7 mouse cellular contexts compared by ENCODE assay signal in the genomic region with DNA sequence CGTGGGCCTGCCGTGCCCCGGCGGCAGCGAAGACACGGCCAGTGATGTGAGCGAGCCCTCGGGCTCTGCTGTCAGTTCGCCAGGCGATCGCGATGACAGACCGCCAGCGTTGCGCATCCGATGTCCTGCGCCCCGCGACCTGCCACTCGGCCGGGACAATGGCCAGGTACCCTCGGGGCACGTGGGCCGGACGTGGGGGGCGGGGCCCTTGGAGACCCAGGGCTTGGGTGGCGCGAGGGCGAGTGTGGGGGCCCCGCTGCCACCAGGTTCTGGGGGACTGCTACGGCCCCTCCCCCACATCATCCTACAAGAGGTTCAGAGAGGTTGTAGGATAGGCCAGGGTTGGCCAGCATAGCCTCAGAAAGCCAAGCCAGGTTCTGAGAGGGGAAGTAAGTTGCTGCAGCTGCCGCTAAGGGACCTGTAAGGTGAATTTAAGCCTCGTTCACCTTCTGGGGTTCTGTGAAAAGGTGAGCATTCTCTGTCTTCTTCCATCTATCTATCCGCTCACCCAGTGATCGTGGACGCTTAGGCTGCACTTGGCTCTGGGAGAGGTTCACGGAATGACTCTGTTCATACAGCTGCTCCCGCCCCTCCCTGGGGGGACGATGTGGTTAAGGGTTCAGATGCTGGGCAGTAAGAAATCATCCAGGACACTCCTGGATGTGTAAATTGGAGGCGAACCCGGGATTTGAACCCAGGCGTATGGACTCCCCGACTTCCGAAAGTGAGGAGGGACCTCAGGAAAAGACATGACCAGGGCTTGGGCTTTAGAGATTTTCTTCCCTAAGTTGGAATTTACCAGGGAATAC. TPM values are rescaled to one million over a fixed set of nuclear protein-coding genes. Genes with fewer than 3 reads are reported as not detected.
DNase-seq lines count a peak whose midpoint lies in the region; ATAC-seq and TF ChIP-seq lines count a peak whose summit lies in the region.

No protein-coding gene starts in this region.

- H3K9me3 ChIP-seq in hindbrain, embryonic 15.5 days, result no peaks in the 10 kb centered on the region
- no peaks in the 10 kb centered on the region for H3K9me3 ChIP-seq in neural tube, embryonic 12.5 days

- ATAC-seq in hindbrain, embryonic 15.5 days (ENCODE audit: low FRiP score, low read depth), result no peak
- ATAC-seq in neural tube, embryonic 12.5 days (ENCODE audit: low FRiP score, low read depth), result no peak
- no peak for ATAC-seq in megakaryocyte, adult 5-6 weeks (ENCODE audit: poor library complexity, severe bottlenecking)

- peaks cover 47% of the 10 kb centered on the region for H3K4me1 ChIP-seq in hindbrain, embryonic 15.5 days (replicated peaks)
- peaks cover 62% of the 10 kb centered on the region for H3K4me1 ChIP-seq in neural tube, embryonic 12.5 days

- H3K4me3 ChIP-seq in left cerebral cortex, adult 2 months, result peak overlapping the region; percentile 83
- peak overlapping the region; percentile 58 for H3K4me3 ChIP-seq in hindbrain, embryonic 15.5 days
- peak overlapping the region; percentile 76 for H3K4me3 ChIP-seq in neural tube, embryonic 12.5 days

- peak overlapping the region; percentile 83 for H3K4me2 ChIP-seq in hindbrain, embryonic 15.5 days
- H3K4me2 ChIP-seq in neural tube, embryonic 12.5 days (replicated peaks), result peak overlapping the region; percentile 78

- intact Hi-C loops in left cerebral cortex, adult 2 months (cut with DNase I), result loop anchor here (5.0 kb wide), 1 partner anchor 95 kb away; the partner anchor contains the start of genes Evc and Evc2
- intact Hi-C loops in left cerebral cortex, postnatal 14 days (cut with DNase I), result loop anchor here (2.0 kb wide), 1 partner anchor 66 kb away; no protein-coding TSS in a partner anchor

- no peaks in the 10 kb centered on the region for H3K27me3 ChIP-seq in hindbrain, embryonic 15.5 days
- peaks cover 27% of the 10 kb centered on the region for H3K27me3 ChIP-seq in neural tube, embryonic 12.5 days (replicated peaks)

- DNase-seq in left cerebral cortex, adult 2 months (ENCODE audit: extremely low spot score in 1 of 2, low spot score in 2 of 2), result peak; percentile 37 to 54
- DNase-seq in left cerebral cortex, postnatal 14 days (ENCODE audit: low spot score in 2 of 2), result no peak
- peak; percentile 56 to 64 for DNase-seq in cerebellum, postnatal 36 days
- DNase-seq in adipocyte (ENCODE audit: low spot score), result no peak

- 6% methylated on average over 44 of the region's 44 CpGs for WGBS in hindbrain, embryonic 15.5 days
- 9% methylated on average over 44 of the region's 44 CpGs for WGBS in neural tube, embryonic 12.5 days

- H3K36me3 ChIP-seq in hindbrain, embryonic 15.5 days, result no peaks in the 10 kb centered on the region
- H3K36me3 ChIP-seq in neural tube, embryonic 12.5 days, result no peaks in the 10 kb centered on the region

- H3K9ac ChIP-seq in hindbrain, embryonic 15.5 days, result peak overlapping the region; percentile 93
- peak overlapping the region; percentile 87 for H3K9ac ChIP-seq in neural tube, embryonic 12.5 days

- TF ChIP-seq CTCF in left cerebral cortex, adult 2 months (IDR thresholded peaks at IDR 0.05), result no peak

- H3K27ac ChIP-seq in left cerebral cortex, adult 2 months, result peak overlapping the region; percentile 82
- peak overlapping the region; percentile 97 for H3K27ac ChIP-seq in hindbrain, embryonic 15.5 days (replicated peaks)
- H3K27ac ChIP-seq in neural tube, embryonic 12.5 days, result peak overlapping the region; percentile 68; the same call in 1 of the 2 replicates

RNA-seq across cellular contexts. Expression of gene Crmp1, which starts 0.8 kb away (rescaled TPM):
- total RNA-seq in left cerebral cortex, adult 2 months (2021), result 100 to 1,000 TPM; 186 to 190 TPM
- total RNA-seq in left cerebral cortex, postnatal 14 days (2021), result 100 to 1,000 TPM; 376 to 387 TPM
- polyA plus RNA-seq in hindbrain, embryonic 15.5 days (2015; fragmentation: Nextera tagmentation; extraction: Ambion mirVana), result 784 and 959 TPM in 2 replicates
- polyA plus RNA-seq in neural tube, embryonic 12.5 days (2016; fragmentation: Nextera tagmentation; extraction: Ambion mirVana), result 660 and 714 TPM in 2 replicates
- total RNA-seq in megakaryocyte, adult 5-6 weeks (2015), result 0.04 and 0.32 TPM in 2 replicates
- not detected in 2 replicates for total RNA-seq in megakaryocyte, adult 5-6 weeks (2017)

Comparison
In these comparisons a context has a peak if more than half of its experiments do, and no peak if none do; other contexts are left out.
1. DNase-seq: peak in left cerebral cortex, adult 2 months (2 of 2) and cerebellum, postnatal 36 days (2 of 2); none in left cerebral cortex, postnatal 14 days (0 of 2) and adipocyte (single experiment).
2. RNA of gene Crmp1, which starts 0.8 kb away (total RNA-seq): 376 to 387 TPM in left cerebral cortex, postnatal 14 days and 186 to 190 TPM in left cerebral cortex, adult 2 months; 0.04 to 0.32 TPM in megakaryocyte, adult 5-6 weeks; every median in the first group is over 100 times any median in the second.
3. Peak in every context shown above with its lines, with median percentiles within 50 percentile points of each other: H3K27ac ChIP-seq and H3K4me3 ChIP-seq.